8 mouse cellular contexts compared by ENCODE assay signal in genomic region chr3:65929304-65929783, GRCm38 (mm10). TPM values are rescaled to one million over a fixed set of nuclear protein-coding genes. Genes with fewer than 3 reads are reported as not detected.
A peak's percentile ranks its signal among the peaks of the same experiment; 100 is the strongest.
DNase-seq lines count a peak whose midpoint lies in the region; ATAC-seq and TF ChIP-seq lines count a peak whose summit lies in the region.

No protein-coding gene starts in this region.

- TF ChIP-seq POLR2A in cerebellum, adult 2 months (IDR thresholded peaks at IDR 0.05; ENCODE audit: borderline replicate concordance, insufficient read depth, low read length): no peak

- H3K9ac ChIP-seq in ES-E14 (ENCODE audit: insufficient read depth, low read depth, low read length, poor library complexity, severe bottlenecking): no peak overlapping the region
- peak overlapping the region; percentile 38; the same call in 1 of the 2 replicates for H3K9ac ChIP-seq in hindbrain, embryonic 11.5 days (ENCODE audit: low read depth, low read length)

- H3K4me1 ChIP-seq in ES-E14 (ENCODE audit: control insufficient read depth in 2 of 2, insufficient read depth in 2 of 2, low read length in 2 of 2, poor library complexity in 1 of 2): peaks cover 0 to 18% of the 10 kb centered on the region in 2 experiments; a peak in 2 of 4 replicates
- H3K4me1 ChIP-seq in cerebellum, adult 2 months (ENCODE audit: control insufficient read depth, insufficient read depth, low read length): peaks cover 16% of the 10 kb centered on the region
- no peaks in the 10 kb centered on the region; the same call in 1 of the 2 replicates for H3K4me1 ChIP-seq in hindbrain, embryonic 11.5 days (replicated peaks; ENCODE audit: control insufficient read depth, insufficient read depth, low read length)

- 18% methylated on average over 10 of the region's 10 CpGs for WGBS in cerebellum, adult 2 months
- under 1% methylated on average over 10 of the region's 10 CpGs for WGBS in hindbrain, embryonic 11.5 days

- in situ Hi-C loops in ES-E14 (cut with MboI; ENCODE audit: low sequenced_read_pairs in 2 of 2, unreplicated experiment in 2 of 2): loop anchor here in 1 of 2 experiments (25.0 kb wide), 1 partner anchor 1942 kb away; the partner anchor contains the start of gene Gmps

- peak; percentile 76; the same call in 1 of the 2 replicates for TF ChIP-seq CTCF in cerebellum, adult 2 months (IDR thresholded peaks at IDR 0.05; ENCODE audit: borderline replicate concordance, insufficient read depth, low read depth, low read length)

- H3K36me3 ChIP-seq in ES-E14 (ENCODE audit: control insufficient read depth, insufficient read depth, low read length, poor library complexity, severe bottlenecking): no peaks in the 10 kb centered on the region
- H3K36me3 ChIP-seq in hindbrain, embryonic 11.5 days (ENCODE audit: control insufficient read depth, insufficient read depth, low read length): no peaks in the 10 kb centered on the region

- no peak overlapping the region; the same call in 1 of the 2 replicates for H3K27ac ChIP-seq in ES-E14 (ENCODE audit: insufficient read depth, low read depth, low read length, poor library complexity, severe bottlenecking)
- no peak overlapping the region for H3K27ac ChIP-seq in cerebellum, adult 2 months (ENCODE audit: insufficient read depth, low read length)
- H3K27ac ChIP-seq in hindbrain, embryonic 11.5 days (ENCODE audit: low read depth, low read length): peak overlapping the region; percentile 38

- H3K9me3 ChIP-seq in ES-E14 (ENCODE audit: control insufficient read depth, insufficient read depth, low read depth, low read length): no peaks in the 10 kb centered on the region
- no peaks in the 10 kb centered on the region for H3K9me3 ChIP-seq in hindbrain, embryonic 11.5 days (ENCODE audit: control insufficient read depth, low read length)

- no peaks in the 10 kb centered on the region for H3K27me3 ChIP-seq in cerebellum, adult 2 months (ENCODE audit: control insufficient read depth, insufficient read depth, low read length)
- peaks cover 2% of the 10 kb centered on the region; the same call in 1 of the 2 replicates for H3K27me3 ChIP-seq in hindbrain, embryonic 11.5 days (ENCODE audit: control insufficient read depth, insufficient read depth, low read length)

- peak overlapping the region; percentile 36 for H3K4me2 ChIP-seq in hindbrain, embryonic 11.5 days (replicated peaks; ENCODE audit: low read depth, low read length)

- peak; percentile 65 for DNase-seq in ES-E14 (ENCODE audit: low read depth, low spot score)
- DNase-seq in cerebellum, adult 2 months: peak; percentile 47 to 48
- DNase-seq in frontal cortex, postnatal 10 days (ENCODE audit: low spot score in 2 of 2): peak; percentile 65 to 72
- DNase-seq in hindbrain, embryonic 11.5 days (ENCODE audit: low spot score): peak; percentile 83
- DNase-seq in layer of hippocampus, adult 9-11 months: peak; percentile 80
- peak; percentile 93 for DNase-seq in lung, postnatal 10 days
- DNase-seq in ovary, postnatal 14 days (ENCODE audit: low spot score): peak; percentile 79
- peak; percentile 40 to 43 for DNase-seq in thymus, postnatal 36 days

- H3K4me3 ChIP-seq in ES-E14 (ENCODE audit: insufficient read depth in 1 of 2, low read depth in 1 of 2, low read length in 2 of 2, poor library complexity in 1 of 2, severe bottlenecking in 1 of 2): peak overlapping the region in 1 of 2 experiments; percentile 44; a peak in 1 of 4 replicates
- no peak overlapping the region for H3K4me3 ChIP-seq in cerebellum, adult 2 months (replicated peaks; ENCODE audit: insufficient read depth, low read depth, low read length)
- no peak overlapping the region for H3K4me3 ChIP-seq in hindbrain, embryonic 11.5 days (ENCODE audit: low read depth, low read length)

- ATAC-seq in hindbrain, embryonic 11.5 days (ENCODE audit: low FRiP score): peak; percentile 85

TF ChIP-seq in ES-E14, 5 proteins besides CTCF, POLR2A, EP300 and RAD21:
- TF ChIP-seq ZC3H11A (IDR thresholded peaks at IDR 0.05; ENCODE audit: borderline replicate concordance, low read depth, low read length) (peak; percentile 52), CHD2 (IDR thresholded peaks at IDR 0.05; ENCODE audit: low read depth, low read length) (no peak)

RNA-seq across cellular contexts. Expression of gene Ccnl1, which starts 28.7 kb away (rescaled TPM):
- total RNA-seq in ES-E14 (2012; rRNA removed): 82.8 and 91.5 TPM in 2 replicates
- 85.6 and 96.7 TPM in 2 replicates for polyA plus RNA-seq in cerebellum, adult 2 months (2012; rRNA removed)
- 121 and 124 TPM in 2 replicates for polyA plus RNA-seq in hindbrain, embryonic 11.5 days (2014; fragmentation: Nextera tagmentation; extraction: Ambion mirVana)

Comparison
In these comparisons a context has a peak if more than half of its experiments do, and no peak if none do; other contexts are left out.
1. DNase-seq: peak in every context shown above with its lines; median percentile 93 in lung, postnatal 10 days; 83 in hindbrain, embryonic 11.5 days; 80 in layer of hippocampus, adult 9-11 months; 79 in ovary, postnatal 14 days; 68 in frontal cortex, postnatal 10 days; 65 in ES-E14; 48 in cerebellum, adult 2 months; 42 in thymus, postnatal 36 days.